Mouse (Mus musculus) CH12.LX (cell line): ENCODE results near the gene Nol4l. TPM values are rescaled to one million over a fixed set of nuclear protein-coding genes. Genes with fewer than 3 reads are reported as not detected.

Source experiments
- DNase-seq: peaks from one replicate; pipeline ENCODE4 v3.0.0-alpha.2; 2013; ENCODE audit errors: extremely low read depth
- H3K27ac ChIP-seq: 2 replicates; pipeline ENCODE4 v1.5.1; 2012; ENCODE audit warnings: low read depth, mild to moderate bottlenecking, control low read depth, moderate library complexity; ENCODE audit not compliant: insufficient read depth
- H3K27me3 ChIP-seq: replicated peaks from 2 replicates; pipeline ENCODE3; 2012; ENCODE audit warnings: inconsistent platforms
- H3K36me3 ChIP-seq, 2 experiments: replicated peaks in 1 of 2; 2 replicates each; pipeline versions ENCODE3 to v1.6.1; 2012; ENCODE audit warnings: inconsistent platforms in 1 of 2, low read length in 1 of 2, mild to moderate bottlenecking in 1 of 2, mixed read lengths in 1 of 2, moderate library complexity in 1 of 2; ENCODE audit not compliant: control insufficient read depth in 1 of 2, insufficient read depth in 1 of 2
- H3K4me1 ChIP-seq, 2 experiments: 2 replicates each; pipeline ENCODE4 v1.6.1; 2012; ENCODE audit warnings: inconsistent platforms in 1 of 2, moderate library complexity in 1 of 2; ENCODE audit not compliant: insufficient read depth in 2 of 2, control insufficient read depth in 1 of 2
- H3K4me2 ChIP-seq: 2 replicates; pipeline ENCODE4 v1.6.1; 2012; ENCODE audit warnings: low read depth, mild to moderate bottlenecking, control low read depth; ENCODE audit not compliant: poor library complexity, insufficient read depth, severe bottlenecking
- H3K4me3 ChIP-seq, 3 experiments: fragments of 150-350 bp in 1 of 3; sonication (generic) in 1 of 3; replicated peaks in 1 of 3; 2 replicates each; pipeline versions ENCODE3 to v1.5.1; 2011 to 2012; ENCODE audit warnings: low read depth in 2 of 3, low read length in 2 of 3, mild to moderate bottlenecking in 2 of 3, moderate library complexity in 2 of 3, control low read depth in 1 of 3, improper control_type of control experiment in 1 of 3, inconsistent platforms in 1 of 3, mixed read lengths in 1 of 3; ENCODE audit not compliant: poor library complexity in 1 of 3
- H3K79me2 ChIP-seq: replicated peaks from 2 replicates; pipeline ENCODE4 v1.6.1; 2012; ENCODE audit warnings: mild to moderate bottlenecking, moderate library complexity; ENCODE audit not compliant: control insufficient read depth, poor library complexity, insufficient read depth, severe bottlenecking; ENCODE audit errors: extremely low read depth
- H3K9ac ChIP-seq: 2 replicates; pipeline ENCODE4 v1.6.1; 2012; ENCODE audit warnings: low read depth, mild to moderate bottlenecking, control low read depth, moderate library complexity; ENCODE audit not compliant: insufficient read depth
- H3K9me3 ChIP-seq: replicated peaks from 2 replicates; pipeline ENCODE3; 2012; ENCODE audit warnings: low read length, inconsistent platforms, mixed read lengths
- E2F4 ChIP-seq: IDR thresholded peaks from 2 replicates; pipeline ENCODE4 v1.6.1; 2011; ENCODE audit warnings: low read depth, low read length, improper control_type of control experiment; ENCODE audit not compliant: insufficient replicate concordance
- ETS1 ChIP-seq: conservative IDR thresholded peaks from 2 replicates; pipeline ENCODE4 v1.6.1; 2012; ENCODE audit warnings: low read depth, mild to moderate bottlenecking, inconsistent platforms, low read length, improper control_type of control experiment, moderate library complexity
- HCFC1 ChIP-seq: IDR thresholded peaks from 2 replicates; pipeline ENCODE4 v1.6.1; 2012; ENCODE audit warnings: low read depth, mild to moderate bottlenecking, inconsistent platforms, low read length, improper control_type of control experiment
- JUN ChIP-seq: IDR thresholded peaks from 2 replicates; pipeline ENCODE4 v1.6.1; 2011; ENCODE audit warnings: low read depth, mild to moderate bottlenecking, low read length, improper control_type of control experiment, moderate library complexity; ENCODE audit not compliant: insufficient read depth
- JUND ChIP-seq: conservative IDR thresholded peaks from 2 replicates; pipeline ENCODE4 v1.6.1; 2011; ENCODE audit warnings: low read depth, low read length, improper control_type of control experiment
- MAX ChIP-seq: IDR thresholded peaks from 2 replicates; pipeline ENCODE4 v1.6.1; 2011; ENCODE audit warnings: low read length, improper control_type of control experiment
- MEF2A ChIP-seq: IDR thresholded peaks from 2 replicates; pipeline ENCODE4 v1.6.1; 2014; ENCODE audit warnings: low read depth, mild to moderate bottlenecking, inconsistent platforms, low read length, improper control_type of control experiment, borderline replicate concordance
- MXI1 ChIP-seq: IDR thresholded peaks from 2 replicates; pipeline ENCODE4 v1.6.1; 2011; ENCODE audit warnings: mild to moderate bottlenecking, low read depth, low read length, improper control_type of control experiment
- MYC ChIP-seq: IDR thresholded peaks from 2 replicates; pipeline ENCODE4 v1.6.1; 2011; ENCODE audit warnings: low read depth, mild to moderate bottlenecking, improper control_type of control experiment, low read length
- NRF1 ChIP-seq: IDR thresholded peaks from 2 replicates; pipeline ENCODE4 v1.6.1; 2014; ENCODE audit warnings: low read depth, mild to moderate bottlenecking, inconsistent platforms, low read length, improper control_type of control experiment, moderate library complexity
- POLR2AphosphoS2 ChIP-seq: IDR thresholded peaks from 2 replicates; pipeline ENCODE4 v1.6.1; 2011; ENCODE audit warnings: low read depth, low read length, improper control_type of control experiment
- SIN3A ChIP-seq: IDR thresholded peaks from 2 replicates; pipeline ENCODE4 v1.6.1; 2012; ENCODE audit warnings: low read length, improper control_type of control experiment, inconsistent platforms
- TBP ChIP-seq: conservative IDR thresholded peaks from 2 replicates; pipeline ENCODE4 v1.6.1; 2011; ENCODE audit warnings: low read depth, low read length, improper control_type of control experiment
- TCF12 ChIP-seq: IDR thresholded peaks from 2 replicates; pipeline ENCODE4 v1.6.1; 2014; ENCODE audit warnings: low read depth, mild to moderate bottlenecking, inconsistent platforms, low read length, improper control_type of control experiment
- USF2 ChIP-seq: conservative IDR thresholded peaks from 2 replicates; pipeline ENCODE4 v1.6.1; 2011; ENCODE audit warnings: low read depth, low read length, improper control_type of control experiment
- ZKSCAN1 ChIP-seq: IDR thresholded peaks from 2 replicates; pipeline ENCODE4 v1.6.1; 2012; ENCODE audit warnings: low read depth, inconsistent platforms, low read length, improper control_type of control experiment, borderline replicate concordance
- ZMIZ1 ChIP-seq: IDR thresholded peaks from 2 replicates; pipeline ENCODE4 v1.6.1; 2012; ENCODE audit warnings: low read depth, mild to moderate bottlenecking, inconsistent platforms, low read length, improper control_type of control experiment
- dilution Hi-C: fragments of 300-500 bp; cut with MboI; formaldehyde crosslinking; loops from 2 replicates; pipeline ENCODE4 v1.14.3; 2020; ENCODE audit warnings: low sequenced_read_pairs; ENCODE audit not compliant: extremely low pct_unique_long_range_greater_than_20kb, extremely low pct_ligation_motif_present
- in situ Hi-C: fragments of 300-500 bp; cut with MboI; formaldehyde crosslinking; loops from 3 replicates; pipeline ENCODE4 v1.14.3; 2019; ENCODE audit warnings: low sequenced_read_pairs, low pct_ligation_motif_present, low pct_unique_long_range_greater_than_20kb, mixed read lengths
- polyA plus RNA-seq: library from polyadenylated mRNA; unstranded; fragments of >175 nt; gene quantifications from 2 replicates; pipeline ENCODE4 v1.2.1, GENCODE M21; 2012; ENCODE audit warnings: low read depth; ENCODE audit not compliant: insufficient read length
- total RNA-seq, 2 experiments: library from RNA; depleted of rRNA; stranded (reverse); fragments of 300-350 nt in 1 of 2; fragments of >200 nt in 1 of 2; gene quantifications; 2 replicates each; pipeline ENCODE4 v1.2.3; 2012 to 2014

Nol4l gene
- total and polyA plus RNA-seq, 3 experiments = 1.3 to 3.7 (median 3.5) TPM

- dilution Hi-C loops = no loop called here
- H3K4me1 ChIP-seq = peaks cover 40 to 83% of the 10 kb centered on the region in 2 experiments
- no peak overlapping the region for H3K27ac ChIP-seq
Measured at GRCm38 (mm10) chr2:153523143-153523542, 6.6 kb downstream of the Nol4l start.

GRCm38 (mm10) chr2:153522270-153522669 lies 7.5 kb downstream of the Nol4l start:
- no peak overlapping the region for H3K4me2 ChIP-seq
- H3K4me3 ChIP-seq = no peak overlapping the region
- no peak overlapping the region for H3K27ac ChIP-seq
- H3K27me3 ChIP-seq = no peaks in the 10 kb centered on the region
- H3K9ac ChIP-seq = no peak overlapping the region
- no peak for DNase-seq
- in situ Hi-C loops = no loop called here
- no peaks in the 10 kb centered on the region for H3K9me3 ChIP-seq
- TF ChIP-seq MYC (no peak), SIN3A (no peak), ZKSCAN1 (no peak), MEF2A (no peak), JUN (no peak), MAX (no peak), POLR2AphosphoS2 (no peak), ZMIZ1 (no peak), HCFC1 (no peak), TBP (no peak), NRF1 (no peak), E2F4 (no peak)
- TF ChIP-seq, all 38 proteins: peak for 0
- no peaks in the 10 kb centered on the region for H3K79me2 ChIP-seq
- H3K36me3 ChIP-seq = peaks cover 0 to 2% of the 10 kb centered on the region in 2 experiments
- dilution Hi-C loops = no loop called here
- peaks cover 39 to 82% of the 10 kb centered on the region in 2 experiments for H3K4me1 ChIP-seq

More at GRCm38 (mm10) chr2:153523143-153523542, 6.6 kb downstream of the Nol4l start:
- no peak for DNase-seq
- no peak overlapping the region for H3K4me3 ChIP-seq
- no peak overlapping the region for H3K9ac ChIP-seq
- H3K9me3 ChIP-seq = no peaks in the 10 kb centered on the region
- TF ChIP-seq MXI1 (no peak), SIN3A (no peak), ETS1 (no peak), JUN (no peak), JUND (no peak), TCF12 (no peak), POLR2AphosphoS2 (no peak), USF2 (no peak), MAX (no peak)
- peaks cover 0 to 2% of the 10 kb centered on the region in 2 experiments for H3K36me3 ChIP-seq
- H3K79me2 ChIP-seq = no peaks in the 10 kb centered on the region
- in situ Hi-C loops = no loop called here
- H3K27me3 ChIP-seq = no peaks in the 10 kb centered on the region
- H3K4me2 ChIP-seq = no peak overlapping the region
